Mouse (Mus musculus): ENCODE measurements around the gene Prom1. TPM values are rescaled to one million over a fixed set of nuclear protein-coding genes. Genes with fewer than 3 reads are reported as not detected.

Gene Prom1
- total RNA-seq, 2 experiments from 2014 or later = 0.28 TPM; not detected in 1

GRCm38 (mm10) chr5:43986212-43986611, 115.6 kb downstream of the Prom1 start:
- ATAC-seq (replicated peaks; ENCODE audit: low FRiP score, low TSS enrichment, poor library complexity, severe bottlenecking) = no peak

GRCm38 (mm10) chr5:43982896-43983295, 118.9 kb downstream of the Prom1 start:
- ATAC-seq (replicated peaks; ENCODE audit: low FRiP score, low TSS enrichment, poor library complexity, severe bottlenecking) = no peak

DNA sequence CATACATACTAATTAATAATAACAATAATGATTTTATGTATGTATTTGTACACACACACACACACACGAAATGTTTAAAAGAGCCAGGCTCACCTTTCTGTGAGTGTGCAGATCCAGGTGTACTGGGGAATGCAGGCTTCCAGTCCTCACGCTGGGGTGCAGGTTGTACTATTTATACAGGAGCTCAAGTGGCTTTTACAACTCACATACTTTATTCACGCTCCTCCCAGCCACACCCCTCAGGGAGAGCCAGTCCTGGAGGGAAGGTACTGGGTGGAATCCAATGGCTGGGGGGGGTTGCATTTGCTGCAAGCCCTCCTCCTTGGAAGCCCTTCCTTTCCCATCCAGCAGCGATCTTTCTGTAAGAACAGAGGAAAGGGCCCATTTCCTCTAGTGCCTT, 120.2 kb downstream of the Prom1 start, which contains the start of gene Fgfbp1:
Gene Fgfbp1, minus strand, starts transcription at position 160 of the 400 bp plus-strand sequence.
- no peak for ATAC-seq (replicated peaks; ENCODE audit: low FRiP score, low TSS enrichment, poor library complexity, severe bottlenecking)

DNA sequence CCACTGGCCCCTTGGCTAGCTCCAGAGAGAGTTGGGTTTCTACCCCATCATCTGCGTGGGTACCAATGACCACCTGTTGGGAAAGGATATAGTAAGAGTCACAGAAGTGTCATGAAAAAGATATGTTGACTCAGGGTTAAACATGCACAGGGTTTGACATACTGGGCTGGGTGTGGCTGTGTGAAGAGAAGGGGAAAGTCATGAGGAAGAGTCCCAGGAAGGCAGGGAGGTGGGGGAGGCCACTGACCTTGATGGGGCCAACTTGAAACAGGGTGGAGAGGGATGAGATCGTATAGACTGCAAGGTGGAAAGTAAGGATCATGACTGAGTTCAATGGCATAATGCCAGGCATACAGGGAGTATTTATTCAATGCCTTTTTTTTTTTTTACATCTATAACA, 121.4 kb downstream of the Prom1 start:
- no peak for ATAC-seq (replicated peaks; ENCODE audit: low FRiP score, low TSS enrichment, poor library complexity, severe bottlenecking)

- ATAC-seq (replicated peaks; ENCODE audit: low FRiP score, low TSS enrichment, poor library complexity, severe bottlenecking) = no peak
Observed at GRCm38 (mm10) chr5:43976821-43977561, 124.8 kb downstream of the Prom1 start.

DNA sequence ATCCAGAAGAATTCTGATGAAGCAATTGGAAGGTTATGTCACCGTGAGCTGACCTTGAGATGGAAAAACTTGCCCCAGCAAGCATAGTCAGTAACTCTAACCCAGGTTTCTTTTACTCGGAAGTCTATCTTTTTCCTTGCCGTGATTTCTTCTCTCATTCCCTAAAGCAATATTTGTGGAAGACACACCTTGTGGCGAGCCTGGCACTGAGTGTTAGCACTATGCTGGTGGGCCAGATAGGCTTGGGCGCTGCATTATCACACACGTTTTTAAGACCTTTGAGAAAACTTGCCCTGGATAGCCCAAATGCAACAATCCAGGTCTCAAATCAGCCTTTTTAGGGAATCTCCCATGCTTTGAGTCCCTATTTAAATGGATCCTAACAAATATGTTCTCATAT, 127.7 kb downstream of the Prom1 start:
- ATAC-seq (replicated peaks; ENCODE audit: low FRiP score, low TSS enrichment, poor library complexity, severe bottlenecking) = no peak

DNA sequence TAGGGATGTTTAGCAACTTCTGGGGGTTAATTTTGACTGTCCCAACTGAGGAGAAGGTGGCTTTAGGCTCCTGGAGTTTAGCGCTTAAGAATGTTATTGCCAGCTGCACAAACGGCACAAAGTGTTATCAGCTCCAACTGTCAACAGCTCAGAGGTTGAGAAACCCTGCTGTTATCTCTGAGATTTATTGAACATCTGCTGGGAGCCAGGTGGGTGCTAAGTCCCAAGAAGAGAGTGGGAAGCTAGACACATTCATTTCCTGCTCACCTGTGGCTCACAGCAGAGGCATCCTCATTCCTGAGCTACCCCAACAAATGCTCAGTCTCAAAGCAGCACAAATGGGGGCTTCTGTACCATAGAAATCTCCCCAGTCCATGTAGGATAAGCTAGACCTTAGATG, 130.7 kb downstream of the Prom1 start:
- no peak for ATAC-seq (replicated peaks; ENCODE audit: low FRiP score, low TSS enrichment, poor library complexity, severe bottlenecking)

GRCm38 (mm10) chr5:43970532-43970931, 131.3 kb downstream of the Prom1 start:
- no peak for ATAC-seq (replicated peaks; ENCODE audit: low FRiP score, low TSS enrichment, poor library complexity, severe bottlenecking)

- no peak for ATAC-seq (replicated peaks; ENCODE audit: low FRiP score, low TSS enrichment, poor library complexity, severe bottlenecking)
Observed at GRCm38 (mm10) chr5:43968634-43969033, 133.2 kb downstream of the Prom1 start.

GRCm38 (mm10) chr5:43961056-43961455, 140.8 kb downstream of the Prom1 start:
- no peak for ATAC-seq (replicated peaks; ENCODE audit: low FRiP score, low TSS enrichment, poor library complexity, severe bottlenecking)

GRCm38 (mm10) chr5:43959884-43960440, 141.9 kb downstream of the Prom1 start:
- ATAC-seq (replicated peaks; ENCODE audit: low FRiP score, low TSS enrichment, poor library complexity, severe bottlenecking) = no peak

- ATAC-seq (replicated peaks; ENCODE audit: low FRiP score, low TSS enrichment, poor library complexity, severe bottlenecking) = no peak
Observed at GRCm38 (mm10) chr5:43953241-43953640, 148.6 kb downstream of the Prom1 start.

DNA sequence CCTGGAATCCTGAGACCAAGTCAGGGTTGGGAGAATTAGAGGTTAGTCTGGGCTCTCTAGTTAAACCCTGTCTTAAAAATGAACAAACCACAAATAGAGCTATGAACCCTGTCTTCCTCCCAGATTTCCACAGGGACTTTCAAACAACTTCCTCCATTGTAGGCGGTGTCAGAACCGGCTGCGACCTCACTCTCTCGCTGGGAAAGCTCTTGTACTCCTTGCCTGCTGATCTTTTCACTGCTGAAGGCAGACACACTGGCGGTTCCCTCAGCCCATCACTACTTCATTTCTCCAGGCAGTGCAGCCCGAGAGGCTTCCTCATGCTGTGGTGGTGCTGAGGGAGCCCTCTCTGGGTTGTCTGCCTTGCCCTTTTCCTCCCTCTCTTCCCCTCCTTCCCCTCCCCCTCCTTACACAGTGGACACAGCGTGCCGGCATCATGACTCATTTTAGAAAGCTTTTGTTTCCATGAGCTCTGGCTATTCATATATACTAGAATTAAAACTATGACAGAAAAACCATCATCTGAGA, 153.0 kb downstream of the Prom1 start:
- ATAC-seq (replicated peaks; ENCODE audit: low FRiP score, low TSS enrichment, poor library complexity, severe bottlenecking) = no peak

DNA sequence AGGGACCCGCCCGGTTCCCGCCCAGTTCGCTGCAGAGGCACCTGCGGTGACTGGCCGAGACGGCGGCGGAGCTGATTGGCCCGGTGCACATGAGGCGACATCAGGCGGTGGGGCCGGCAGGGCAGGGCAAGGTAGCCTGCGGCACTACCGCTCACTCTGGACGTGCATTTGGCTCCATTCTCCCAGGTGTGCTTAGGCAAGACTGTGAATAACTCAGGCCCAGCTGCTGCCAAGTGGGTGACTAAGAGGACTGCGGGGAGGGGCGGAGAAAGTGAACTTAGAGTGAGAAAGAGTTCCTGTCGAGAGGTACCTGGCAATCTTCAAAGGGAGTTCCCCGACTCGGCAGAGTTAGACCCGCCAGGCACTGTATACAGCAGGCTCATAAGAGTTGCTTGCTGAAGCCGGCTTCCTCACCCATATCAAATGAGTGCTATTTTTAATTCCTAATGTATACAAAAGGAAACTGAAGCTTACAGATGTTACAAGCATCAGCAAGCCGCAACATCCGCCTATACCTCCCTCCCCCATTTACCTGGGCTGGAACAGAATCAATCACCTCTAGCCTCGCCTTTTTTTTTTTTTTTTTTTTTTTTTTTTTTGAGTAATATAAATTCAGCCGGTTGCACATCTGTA, 153.6 kb downstream of the Prom1 start:
- ATAC-seq (replicated peaks; ENCODE audit: low FRiP score, low TSS enrichment, poor library complexity, severe bottlenecking) = peak; percentile 98

DNA sequence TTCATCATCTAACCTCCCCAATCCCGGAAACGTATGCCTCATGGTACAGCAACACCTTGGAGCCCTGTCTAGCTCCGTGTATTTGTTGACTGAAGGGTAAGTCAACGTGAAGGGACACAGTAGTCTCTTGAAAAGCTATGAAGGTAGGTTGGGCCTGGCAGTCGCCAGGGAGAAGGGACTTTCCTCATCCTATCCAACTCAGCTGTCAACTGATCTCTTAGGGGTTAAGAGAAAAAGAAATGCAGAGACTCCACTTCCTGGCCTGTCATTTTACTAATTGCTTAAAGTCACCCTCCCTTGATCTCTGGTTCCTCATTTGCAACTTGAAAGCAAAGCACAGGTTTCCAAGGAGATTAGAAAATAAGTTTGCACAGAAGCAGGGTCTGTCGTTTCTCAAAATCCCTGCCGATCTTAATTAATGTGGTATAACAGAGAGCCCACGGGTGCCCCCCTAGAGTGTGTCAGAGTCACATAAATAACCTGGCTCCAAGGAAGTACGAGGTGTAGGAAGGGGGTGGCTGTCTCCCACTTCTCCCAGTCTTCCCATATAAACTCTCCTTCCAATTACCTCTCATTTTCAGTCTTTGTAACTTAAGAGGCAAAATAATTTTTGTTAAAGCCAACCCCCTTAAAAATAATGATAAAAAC, 154.4 kb downstream of the Prom1 start:
- ATAC-seq (replicated peaks; ENCODE audit: low FRiP score, low TSS enrichment, poor library complexity, severe bottlenecking) = no peak

Other genes with a start within 250 kb of the Prom1 start
- gene Cd38, start 233.5 kb downstream of the Prom1 start, total RNA-seq (2014; fragmentation: Nextera tagmentation) = 0.74 and 1.2 TPM in 2 replicates
- 0.57 TPM in 1 of 2 replicates, not detected in the other for gene Cd38, start 233.5 kb downstream of the Prom1 start, total RNA-seq (2017)
- 2.8 and 3.9 TPM in 2 replicates for gene Gm7879, start 188.9 kb downstream of the Prom1 start, total RNA-seq (2014; fragmentation: Nextera tagmentation)
- 5.5 and 24.2 TPM in 2 replicates for gene Gm7879, start 188.9 kb downstream of the Prom1 start, total RNA-seq (2017)
- gene Fgfbp1, start 120.3 kb downstream of the Prom1 start, total RNA-seq (2014; fragmentation: Nextera tagmentation) = not detected in 2 replicates
- not detected in 2 replicates for gene Fgfbp1, start 120.3 kb downstream of the Prom1 start, total RNA-seq (2017)
- 111 and 116 TPM in 2 replicates for gene Tapt1, start 124.6 kb upstream of the Prom1 start, total RNA-seq (2014; fragmentation: Nextera tagmentation)
- gene Tapt1, start 124.6 kb upstream of the Prom1 start, total RNA-seq (2017) = 125 and 173 TPM in 2 replicates